Mouse (Mus musculus): ENCODE results near the gene Dnmt3l. TPM values are rescaled to one million over a fixed set of nuclear protein-coding genes. Genes with fewer than 3 reads are reported as not detected.

The Dnmt3l gene
- total RNA-seq, 1 experiment, result 388 TPM

- Histone ChIP-seq H3K9ac (ENCODE audit: insufficient read depth, low read depth, low read length, poor library complexity, severe bottlenecking) (no peak overlapping the region), H3K36me3 (ENCODE audit: control insufficient read depth, insufficient read depth, low read length, poor library complexity, severe bottlenecking) (peaks cover 66% of the 10 kb centered on the region), H3K4me3 (ENCODE audit: insufficient read depth in 1 of 2, low read depth in 1 of 2, low read length in 2 of 2, poor library complexity in 1 of 2, severe bottlenecking in 1 of 2) (no peak overlapping the region), H3K9me3 (ENCODE audit: control insufficient read depth, insufficient read depth, low read depth, low read length) (no peaks in the 10 kb centered on the region), H3K4me1 (ENCODE audit: control insufficient read depth in 2 of 2, insufficient read depth in 2 of 2, low read length in 2 of 2, poor library complexity in 1 of 2) (peaks cover 0 to 3% of the 10 kb centered on the region in 2 experiments; a peak in 1 of 4 replicates), H3K27ac (ENCODE audit: insufficient read depth, low read depth, low read length, poor library complexity, severe bottlenecking) (no peak overlapping the region)
- TF ChIP-seq HCFC1 (IDR thresholded peaks at IDR 0.05; ENCODE audit: borderline replicate concordance, insufficient read depth, low read length) (no peak), ZC3H11A (IDR thresholded peaks at IDR 0.05; ENCODE audit: borderline replicate concordance, low read depth, low read length) (no peak)
- no peak for DNase-seq (ENCODE audit: low read depth, low spot score)
- in situ Hi-C loops (cut with MboI; ENCODE audit: low sequenced_read_pairs in 2 of 2, unreplicated experiment in 2 of 2), result no loop called here
Measured at GRCm38 (mm10) chr10:78002316-78002715, 39.4 kb upstream of the Dnmt3l start.

GRCm38 (mm10) chr10:78004479-78005100 is 37.2 kb upstream of the Dnmt3l start:
- DNase-seq (ENCODE audit: low read depth, low spot score), result no peak
- peaks cover 53% of the 10 kb centered on the region for H3K36me3 ChIP-seq (ENCODE audit: control insufficient read depth, insufficient read depth, low read length, poor library complexity, severe bottlenecking)
- TF ChIP-seq ZC3H11A (IDR thresholded peaks at IDR 0.05; ENCODE audit: borderline replicate concordance, low read depth, low read length) (no peak), HCFC1 (IDR thresholded peaks at IDR 0.05; ENCODE audit: borderline replicate concordance, insufficient read depth, low read length) (no peak), ZNF384 (IDR thresholded peaks at IDR 0.05; ENCODE audit: low read depth, low read length) (no peak), MAFK (IDR thresholded peaks at IDR 0.05; ENCODE audit: insufficient read depth, low read depth, low read length) (no peak), CHD2 (IDR thresholded peaks at IDR 0.05; ENCODE audit: low read depth, low read length) (no peak)
- H3K27ac ChIP-seq (ENCODE audit: insufficient read depth, low read depth, low read length, poor library complexity, severe bottlenecking), result no peak overlapping the region
- H3K4me1 ChIP-seq (ENCODE audit: control insufficient read depth in 2 of 2, insufficient read depth in 2 of 2, low read length in 2 of 2, poor library complexity in 1 of 2), result peaks cover 0 to 10% of the 10 kb centered on the region in 2 experiments; a peak in 1 of 4 replicates
- no peak overlapping the region for H3K4me3 ChIP-seq (ENCODE audit: insufficient read depth in 1 of 2, low read depth in 1 of 2, low read length in 2 of 2, poor library complexity in 1 of 2, severe bottlenecking in 1 of 2)
- in situ Hi-C loops (cut with MboI; ENCODE audit: low sequenced_read_pairs in 2 of 2, unreplicated experiment in 2 of 2), result no loop called here
- H3K9ac ChIP-seq (ENCODE audit: insufficient read depth, low read depth, low read length, poor library complexity, severe bottlenecking), result no peak overlapping the region
- H3K9me3 ChIP-seq (ENCODE audit: control insufficient read depth, insufficient read depth, low read depth, low read length), result no peaks in the 10 kb centered on the region

- in situ Hi-C loops (cut with MboI; ENCODE audit: low sequenced_read_pairs in 2 of 2, unreplicated experiment in 2 of 2), result no loop called here
- H3K36me3 ChIP-seq (ENCODE audit: control insufficient read depth, insufficient read depth, low read length, poor library complexity, severe bottlenecking), result peaks cover 39% of the 10 kb centered on the region
- H3K9me3 ChIP-seq (ENCODE audit: control insufficient read depth, insufficient read depth, low read depth, low read length), result no peaks in the 10 kb centered on the region
- no peak overlapping the region for H3K9ac ChIP-seq (ENCODE audit: insufficient read depth, low read depth, low read length, poor library complexity, severe bottlenecking)
- H3K4me3 ChIP-seq (ENCODE audit: insufficient read depth in 1 of 2, low read depth in 1 of 2, low read length in 2 of 2, poor library complexity in 1 of 2, severe bottlenecking in 1 of 2), result no peak overlapping the region
- H3K27ac ChIP-seq (ENCODE audit: insufficient read depth, low read depth, low read length, poor library complexity, severe bottlenecking), result no peak overlapping the region
- peaks cover 0 to 10% of the 10 kb centered on the region in 2 experiments; a peak in 1 of 4 replicates for H3K4me1 ChIP-seq (ENCODE audit: control insufficient read depth in 2 of 2, insufficient read depth in 2 of 2, low read length in 2 of 2, poor library complexity in 1 of 2)
- TF ChIP-seq HCFC1 (IDR thresholded peaks at IDR 0.05; ENCODE audit: borderline replicate concordance, insufficient read depth, low read length) (no peak), ZC3H11A (IDR thresholded peaks at IDR 0.05; ENCODE audit: borderline replicate concordance, low read depth, low read length) (no peak), MAFK (IDR thresholded peaks at IDR 0.05; ENCODE audit: insufficient read depth, low read depth, low read length) (no peak), ZNF384 (IDR thresholded peaks at IDR 0.05; ENCODE audit: low read depth, low read length) (no peak), CHD2 (IDR thresholded peaks at IDR 0.05; ENCODE audit: low read depth, low read length) (no peak)
- no peak for DNase-seq (ENCODE audit: low read depth, low spot score)
Measured at GRCm38 (mm10) chr10:78005791-78006438, 35.8 kb upstream of the Dnmt3l start.

GRCm38 (mm10) chr10:78007203-78007602 is 34.5 kb upstream of the Dnmt3l start:
- DNase-seq (ENCODE audit: low read depth, low spot score), result no peak
- in situ Hi-C loops (cut with MboI; ENCODE audit: low sequenced_read_pairs in 2 of 2, unreplicated experiment in 2 of 2), result no loop called here
- no peak overlapping the region for H3K9ac ChIP-seq (ENCODE audit: insufficient read depth, low read depth, low read length, poor library complexity, severe bottlenecking)
- H3K4me3 ChIP-seq (ENCODE audit: insufficient read depth in 1 of 2, low read depth in 1 of 2, low read length in 2 of 2, poor library complexity in 1 of 2, severe bottlenecking in 1 of 2), result no peak overlapping the region
- no peak for TF ChIP-seq MAFK (IDR thresholded peaks at IDR 0.05; ENCODE audit: insufficient read depth, low read depth, low read length)
- no peak for TF ChIP-seq HCFC1 (IDR thresholded peaks at IDR 0.05; ENCODE audit: borderline replicate concordance, insufficient read depth, low read length)
- TF ChIP-seq ZNF384 (IDR thresholded peaks at IDR 0.05; ENCODE audit: low read depth, low read length), result no peak
- TF ChIP-seq CHD2 (IDR thresholded peaks at IDR 0.05; ENCODE audit: low read depth, low read length), result no peak
- TF ChIP-seq ZC3H11A (IDR thresholded peaks at IDR 0.05; ENCODE audit: borderline replicate concordance, low read depth, low read length), result no peak
- peaks cover 27% of the 10 kb centered on the region; the same call in 1 of the 2 replicates for H3K36me3 ChIP-seq (ENCODE audit: control insufficient read depth, insufficient read depth, low read length, poor library complexity, severe bottlenecking)
- H3K27ac ChIP-seq (ENCODE audit: insufficient read depth, low read depth, low read length, poor library complexity, severe bottlenecking), result no peak overlapping the region
- H3K4me1 ChIP-seq (ENCODE audit: control insufficient read depth in 2 of 2, insufficient read depth in 2 of 2, low read length in 2 of 2, poor library complexity in 1 of 2), result peaks cover 0 to 10% of the 10 kb centered on the region in 2 experiments; a peak in 1 of 4 replicates
- no peaks in the 10 kb centered on the region for H3K9me3 ChIP-seq (ENCODE audit: control insufficient read depth, insufficient read depth, low read depth, low read length)

Data from ES-E14 (cell line).